Mouse (Mus musculus) E14TG2a.4 (cell line): ENCODE measurements around the gene Ssr4.

ENCODE experiments used
- CTCF ChIP-seq: conservative IDR thresholded peaks from 2 replicates; pipeline ENCODE4 v1.5.1; 2014; ENCODE audit warnings: low read length
- POU5F1 ChIP-seq: IDR thresholded peaks from 2 replicates; pipeline ENCODE4 v1.6.1; 2014; ENCODE audit warnings: low read length, borderline replicate concordance

DNA sequence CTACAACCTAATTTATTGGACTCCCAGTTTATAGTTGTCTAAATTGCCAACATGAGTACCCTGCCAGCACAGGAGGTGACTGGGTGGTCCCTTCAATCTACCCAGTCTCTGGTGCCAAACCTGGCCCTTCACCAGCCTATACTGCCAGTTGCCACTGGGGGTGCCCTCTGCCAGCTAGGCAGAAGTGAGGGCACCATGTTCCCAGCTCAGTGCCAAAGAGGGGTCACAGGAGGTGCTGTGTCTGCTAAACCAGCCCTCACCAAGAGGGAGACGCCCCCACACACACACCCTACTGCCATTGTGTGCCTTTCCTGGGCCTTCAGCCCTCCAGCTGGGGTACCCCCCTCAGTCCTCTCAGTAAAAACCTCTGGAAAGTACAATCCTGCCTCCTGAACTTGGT lies 48.7 kb upstream of the Ssr4 start:
- TF ChIP-seq CTCF (no peak; the same call in 1 of the 2 replicates), POU5F1 (no peak)
